Mouse (Mus musculus): ENCODE measurements around the gene Arhgef5.

- no peak for TF ChIP-seq CTCF (IDR thresholded peaks at IDR 0.05; ENCODE audit: low read depth, low read length)
- no peak for TF ChIP-seq POLR2A (IDR thresholded peaks at IDR 0.05; ENCODE audit: borderline replicate concordance, low read depth, low read length)
Observed at GRCm38 (mm10) chr6:43260756-43261155, 4.6 kb upstream of the Arhgef5 start.

All from bone marrow macrophage, adult 2 months (primary cell).